Mouse (Mus musculus) CH12.LX (cell line): ENCODE data around the gene Myt1l. TPM values are rescaled to one million over a fixed set of nuclear protein-coding genes. Genes with fewer than 3 reads are reported as not detected.

Experiments used
- DNase-seq: peaks from one replicate; pipeline ENCODE4 v3.0.0-alpha.2; 2013; ENCODE audit errors: extremely low read depth
- H3K27ac ChIP-seq: 2 replicates; pipeline ENCODE4 v1.5.1; 2012; ENCODE audit warnings: low read depth, mild to moderate bottlenecking, control low read depth, moderate library complexity; ENCODE audit not compliant: insufficient read depth
- H3K27me3 ChIP-seq: replicated peaks from 2 replicates; pipeline ENCODE3; 2012; ENCODE audit warnings: inconsistent platforms
- H3K36me3 ChIP-seq, 2 experiments: replicated peaks in 1 of 2; 2 replicates each; pipeline versions ENCODE3 to v1.6.1; 2012; ENCODE audit warnings: inconsistent platforms in 1 of 2, low read length in 1 of 2, mild to moderate bottlenecking in 1 of 2, mixed read lengths in 1 of 2, moderate library complexity in 1 of 2; ENCODE audit not compliant: control insufficient read depth in 1 of 2, insufficient read depth in 1 of 2
- H3K4me1 ChIP-seq, 2 experiments: 2 replicates each; pipeline ENCODE4 v1.6.1; 2012; ENCODE audit warnings: inconsistent platforms in 1 of 2, moderate library complexity in 1 of 2; ENCODE audit not compliant: insufficient read depth in 2 of 2, control insufficient read depth in 1 of 2
- H3K4me2 ChIP-seq: 2 replicates; pipeline ENCODE4 v1.6.1; 2012; ENCODE audit warnings: low read depth, mild to moderate bottlenecking, control low read depth; ENCODE audit not compliant: poor library complexity, insufficient read depth, severe bottlenecking
- H3K4me3 ChIP-seq, 3 experiments: fragments of 150-350 bp in 1 of 3; sonication (generic) in 1 of 3; replicated peaks in 1 of 3; 2 replicates each; pipeline versions ENCODE3 to v1.5.1; 2011 to 2012; ENCODE audit warnings: low read depth in 2 of 3, low read length in 2 of 3, mild to moderate bottlenecking in 2 of 3, moderate library complexity in 2 of 3, control low read depth in 1 of 3, improper control_type of control experiment in 1 of 3, inconsistent platforms in 1 of 3, mixed read lengths in 1 of 3; ENCODE audit not compliant: poor library complexity in 1 of 3
- H3K79me2 ChIP-seq: replicated peaks from 2 replicates; pipeline ENCODE4 v1.6.1; 2012; ENCODE audit warnings: mild to moderate bottlenecking, moderate library complexity; ENCODE audit not compliant: control insufficient read depth, poor library complexity, insufficient read depth, severe bottlenecking; ENCODE audit errors: extremely low read depth
- H3K9ac ChIP-seq: 2 replicates; pipeline ENCODE4 v1.6.1; 2012; ENCODE audit warnings: low read depth, mild to moderate bottlenecking, control low read depth, moderate library complexity; ENCODE audit not compliant: insufficient read depth
- H3K9me3 ChIP-seq: replicated peaks from 2 replicates; pipeline ENCODE3; 2012; ENCODE audit warnings: low read length, inconsistent platforms, mixed read lengths
- BHLHE40 ChIP-seq: IDR thresholded peaks from 2 replicates; pipeline ENCODE4 v1.6.1; 2011; ENCODE audit warnings: mild to moderate bottlenecking, low read depth, low read length, improper control_type of control experiment
- CHD1 ChIP-seq: IDR thresholded peaks from 2 replicates; pipeline ENCODE4 v1.6.1; 2012; ENCODE audit warnings: low read depth, low read length, improper control_type of control experiment, inconsistent platforms
- CHD2 ChIP-seq: IDR thresholded peaks from 2 replicates; pipeline ENCODE4 v1.6.1; 2011; ENCODE audit warnings: low read length, improper control_type of control experiment
- CTCF ChIP-seq, 2 experiments: IDR thresholded peaks in 1 of 2; conservative IDR thresholded peaks in 1 of 2; 2 replicates each; pipeline ENCODE4 v1.5.1; 2011 to 2012; ENCODE audit warnings: low read depth in 2 of 2, low read length in 2 of 2, improper control_type of control experiment in 1 of 2, inconsistent platforms in 1 of 2, mild to moderate bottlenecking in 1 of 2, moderate library complexity in 1 of 2
- E2F4 ChIP-seq: IDR thresholded peaks from 2 replicates; pipeline ENCODE4 v1.6.1; 2011; ENCODE audit warnings: low read depth, low read length, improper control_type of control experiment; ENCODE audit not compliant: insufficient replicate concordance
- ELF1 ChIP-seq: IDR thresholded peaks from 2 replicates; pipeline ENCODE4 v1.6.1; 2014; ENCODE audit warnings: low read depth, mild to moderate bottlenecking, inconsistent platforms, low read length, improper control_type of control experiment
- EP300 ChIP-seq: IDR thresholded peaks from 2 replicates; pipeline ENCODE4 v1.6.1; 2011; ENCODE audit warnings: low read length, improper control_type of control experiment
- GABPA ChIP-seq: IDR thresholded peaks from 2 replicates; pipeline ENCODE4 v1.6.1; 2012; ENCODE audit warnings: low read depth, low read length, improper control_type of control experiment, inconsistent platforms; ENCODE audit not compliant: insufficient replicate concordance
- HCFC1 ChIP-seq: IDR thresholded peaks from 2 replicates; pipeline ENCODE4 v1.6.1; 2012; ENCODE audit warnings: low read depth, mild to moderate bottlenecking, inconsistent platforms, low read length, improper control_type of control experiment
- IRF4 ChIP-seq: IDR thresholded peaks from 2 replicates; pipeline ENCODE4 v1.6.1; 2014; ENCODE audit warnings: low read depth, mild to moderate bottlenecking, inconsistent platforms, low read length, improper control_type of control experiment
- JUN ChIP-seq: IDR thresholded peaks from 2 replicates; pipeline ENCODE4 v1.6.1; 2011; ENCODE audit warnings: low read depth, mild to moderate bottlenecking, low read length, improper control_type of control experiment, moderate library complexity; ENCODE audit not compliant: insufficient read depth
- JUND ChIP-seq: conservative IDR thresholded peaks from 2 replicates; pipeline ENCODE4 v1.6.1; 2011; ENCODE audit warnings: low read depth, low read length, improper control_type of control experiment
- MAFK ChIP-seq: IDR thresholded peaks from 2 replicates; pipeline ENCODE4 v1.6.1; 2011; ENCODE audit warnings: low read length, improper control_type of control experiment; ENCODE audit not compliant: insufficient replicate concordance
- MAZ ChIP-seq: IDR thresholded peaks from 2 replicates; pipeline ENCODE4 v1.6.1; 2012; ENCODE audit warnings: low read depth, mild to moderate bottlenecking, inconsistent platforms, low read length, improper control_type of control experiment, moderate library complexity
- MEF2A ChIP-seq: IDR thresholded peaks from 2 replicates; pipeline ENCODE4 v1.6.1; 2014; ENCODE audit warnings: low read depth, mild to moderate bottlenecking, inconsistent platforms, low read length, improper control_type of control experiment, borderline replicate concordance
- MYC ChIP-seq: IDR thresholded peaks from 2 replicates; pipeline ENCODE4 v1.6.1; 2011; ENCODE audit warnings: low read depth, mild to moderate bottlenecking, improper control_type of control experiment, low read length
- NRF1 ChIP-seq: IDR thresholded peaks from 2 replicates; pipeline ENCODE4 v1.6.1; 2014; ENCODE audit warnings: low read depth, mild to moderate bottlenecking, inconsistent platforms, low read length, improper control_type of control experiment, moderate library complexity
- PAX5 ChIP-seq: IDR thresholded peaks from 2 replicates; pipeline ENCODE4 v1.6.1; 2012; ENCODE audit warnings: low read length, inconsistent platforms, mixed read lengths
- POLR2A ChIP-seq: IDR thresholded peaks from 2 replicates; pipeline ENCODE4 v1.6.1; 2011; ENCODE audit warnings: low read depth, mild to moderate bottlenecking, improper control_type of control experiment, low read length
- POLR2AphosphoS2 ChIP-seq: IDR thresholded peaks from 2 replicates; pipeline ENCODE4 v1.6.1; 2011; ENCODE audit warnings: low read depth, low read length, improper control_type of control experiment
- RAD21 ChIP-seq: IDR thresholded peaks from 2 replicates; pipeline ENCODE4 v1.6.1; 2011; ENCODE audit warnings: low read depth, mild to moderate bottlenecking, low read length, improper control_type of control experiment, moderate library complexity
- RCOR1 ChIP-seq: conservative IDR thresholded peaks from 2 replicates; pipeline ENCODE4 v1.6.1; 2012; ENCODE audit warnings: low read depth, mild to moderate bottlenecking, inconsistent platforms, low read length, improper control_type of control experiment
- TCF12 ChIP-seq: IDR thresholded peaks from 2 replicates; pipeline ENCODE4 v1.6.1; 2014; ENCODE audit warnings: low read depth, mild to moderate bottlenecking, inconsistent platforms, low read length, improper control_type of control experiment
- UBTF ChIP-seq: IDR thresholded peaks from 2 replicates; pipeline ENCODE4 v1.6.1; 2012; ENCODE audit warnings: low read depth, mild to moderate bottlenecking, inconsistent platforms, low read length, improper control_type of control experiment, moderate library complexity
- USF1 ChIP-seq: IDR thresholded peaks from 2 replicates; pipeline ENCODE4 v1.6.1; 2014; ENCODE audit warnings: low read depth, mild to moderate bottlenecking, inconsistent platforms, low read length, improper control_type of control experiment
- ZC3H11A ChIP-seq: IDR thresholded peaks from 2 replicates; pipeline ENCODE4 v1.6.1; 2012; ENCODE audit warnings: low read depth, mild to moderate bottlenecking, inconsistent platforms, low read length, improper control_type of control experiment
- ZKSCAN1 ChIP-seq: IDR thresholded peaks from 2 replicates; pipeline ENCODE4 v1.6.1; 2012; ENCODE audit warnings: low read depth, inconsistent platforms, low read length, improper control_type of control experiment, borderline replicate concordance
- ZMIZ1 ChIP-seq: IDR thresholded peaks from 2 replicates; pipeline ENCODE4 v1.6.1; 2012; ENCODE audit warnings: low read depth, mild to moderate bottlenecking, inconsistent platforms, low read length, improper control_type of control experiment
- ZNF384 ChIP-seq: IDR thresholded peaks from 2 replicates; pipeline ENCODE4 v1.6.1; 2012; ENCODE audit warnings: low read depth, low read length, improper control_type of control experiment, inconsistent platforms
- dilution Hi-C: fragments of 300-500 bp; cut with MboI; formaldehyde crosslinking; loops from 2 replicates; pipeline ENCODE4 v1.14.3; 2020; ENCODE audit warnings: low sequenced_read_pairs; ENCODE audit not compliant: extremely low pct_unique_long_range_greater_than_20kb, extremely low pct_ligation_motif_present
- in situ Hi-C: fragments of 300-500 bp; cut with MboI; formaldehyde crosslinking; loops from 3 replicates; pipeline ENCODE4 v1.14.3; 2019; ENCODE audit warnings: low sequenced_read_pairs, low pct_ligation_motif_present, low pct_unique_long_range_greater_than_20kb, mixed read lengths
- polyA plus RNA-seq: library from polyadenylated mRNA; unstranded; fragments of >175 nt; gene quantifications from 2 replicates; pipeline ENCODE4 v1.2.1, GENCODE M21; 2012; ENCODE audit warnings: low read depth; ENCODE audit not compliant: insufficient read length
- total RNA-seq, 2 experiments: library from RNA; depleted of rRNA; stranded (reverse); fragments of 300-350 nt in 1 of 2; fragments of >200 nt in 1 of 2; gene quantifications; 2 replicates each; pipeline ENCODE4 v1.2.3; 2012 to 2014

Gene Myt1l
- total and polyA plus RNA-seq, 3 experiments = 0.31 to 1.1 TPM; not detected in 1

DNA sequence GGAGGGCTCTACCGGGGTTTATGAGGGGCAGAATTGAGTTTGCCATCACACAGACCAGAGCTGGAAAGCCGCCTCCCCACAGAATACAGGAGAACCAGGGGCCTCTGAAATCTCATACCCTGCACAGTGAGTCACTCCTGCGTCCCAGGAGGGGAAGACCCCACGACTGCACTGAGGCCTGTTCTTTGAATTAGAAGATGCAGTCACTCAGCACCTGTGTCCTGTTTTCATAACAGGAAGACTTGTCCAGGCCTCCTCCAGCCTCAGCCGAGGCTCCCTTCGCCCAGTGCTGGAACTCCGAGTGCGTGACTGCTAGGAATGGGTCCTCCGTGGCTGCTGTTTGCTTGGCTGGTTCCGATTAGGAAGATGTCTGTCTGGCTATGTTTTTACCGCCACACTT, 425.8 kb downstream of the Myt1l start:
- in situ Hi-C loops = no loop called here
- H3K9me3 ChIP-seq = no peaks in the 10 kb centered on the region
- no peaks in the 10 kb centered on the region for H3K27me3 ChIP-seq

DNA sequence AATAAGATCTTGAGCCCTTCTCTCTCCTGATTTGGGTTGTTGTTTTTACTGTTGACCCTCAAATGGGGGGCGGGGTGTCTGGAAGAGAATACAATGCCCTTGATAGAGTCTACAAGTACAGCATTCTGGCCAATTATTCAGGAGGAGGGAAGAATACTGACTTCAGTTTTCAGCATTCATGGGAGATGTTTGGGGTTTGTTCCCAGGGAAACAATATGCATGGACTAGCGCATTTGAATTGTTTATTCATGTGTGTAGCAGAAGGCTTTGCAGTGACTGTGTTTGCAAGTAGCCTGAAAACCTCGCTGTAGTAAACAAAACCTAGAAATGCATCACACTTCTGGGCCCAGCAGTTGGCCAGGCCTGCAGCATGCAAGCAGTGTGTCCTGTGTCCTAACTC, 426.3 kb downstream of the Myt1l start:
- H3K4me3 ChIP-seq = no peak overlapping the region
- H3K36me3 ChIP-seq = no peaks in the 10 kb centered on the region
- no peak overlapping the region for H3K4me2 ChIP-seq
- TF ChIP-seq ZNF384 = no peak
- TF ChIP-seq MYC = no peak
- TF ChIP-seq MAFK = no peak
- no peak for TF ChIP-seq POLR2AphosphoS2
- no peak for TF ChIP-seq JUND
- no peak for TF ChIP-seq CHD1
- TF ChIP-seq HCFC1 = no peak
- TF ChIP-seq USF1 = no peak
- TF ChIP-seq ZKSCAN1 = no peak
- TF ChIP-seq CTCF (conservative IDR thresholded peaks at IDR 0.05 in 1 of 2, IDR thresholded peaks at IDR 0.05 in 1 of 2; ENCODE audit: low read depth in 2 of 2, low read length in 2 of 2) = no peak
- no peak for TF ChIP-seq JUN
- no peak for TF ChIP-seq UBTF
- TF ChIP-seq BHLHE40 = no peak
- no peak for TF ChIP-seq RCOR1
- no peak for TF ChIP-seq TCF12
- no peak for TF ChIP-seq ZMIZ1
- H3K27ac ChIP-seq = no peak overlapping the region
- dilution Hi-C loops = no loop called here
- in situ Hi-C loops = no loop called here
- H3K9ac ChIP-seq = no peak overlapping the region
- peaks cover 4 to 72% of the 10 kb centered on the region in 2 experiments for H3K4me1 ChIP-seq
- no peaks in the 10 kb centered on the region for H3K79me2 ChIP-seq
- H3K9me3 ChIP-seq = no peaks in the 10 kb centered on the region
- no peak for DNase-seq
- no peaks in the 10 kb centered on the region for H3K27me3 ChIP-seq

More for the DNA sequence above, 425.8 kb downstream of the Myt1l start:
- no peaks in the 10 kb centered on the region for H3K36me3 ChIP-seq
- dilution Hi-C loops = no loop called here
- H3K9ac ChIP-seq = no peak overlapping the region
- TF ChIP-seq CTCF (conservative IDR thresholded peaks at IDR 0.05 in 1 of 2, IDR thresholded peaks at IDR 0.05 in 1 of 2; ENCODE audit: low read depth in 2 of 2, low read length in 2 of 2) (no peak), POLR2A (no peak), ELF1 (no peak), NRF1 (no peak), RAD21 (no peak), MYC (no peak), HCFC1 (no peak), BHLHE40 (no peak), ZNF384 (no peak), TCF12 (peak; percentile 56; the same call in 1 of the 2 replicates), MAZ (no peak), IRF4 (peak; percentile 58; the same call in 1 of the 2 replicates), EP300 (no peak; the same call in 1 of the 2 replicates), PAX5 (no peak), GABPA (no peak), MEF2A (peak; percentile 47; the same call in 1 of the 2 replicates), E2F4 (no peak), USF1 (no peak), CHD1 (no peak), RCOR1 (0 out of 2 replicates have a peak, but pooled peaks have one; percentile 15), ZC3H11A (no peak), CHD2 (no peak), JUND (no peak)
- peak; percentile 78 for DNase-seq
- H3K27ac ChIP-seq = no peak overlapping the region
- peaks cover 4 to 77% of the 10 kb centered on the region in 2 experiments for H3K4me1 ChIP-seq
- H3K79me2 ChIP-seq = no peaks in the 10 kb centered on the region
- no peak overlapping the region for H3K4me3 ChIP-seq
- no peak overlapping the region for H3K4me2 ChIP-seq
